Mouse (Mus musculus) ES-CJ7 (cell line): Measurements from ENCODE around the gene Aes.

Experiments used
- DNase-seq: peaks from one replicate; pipeline ENCODE4 v3.0.0; 2011; ENCODE audit warnings: low read depth, low spot score

Gene Aes

DNA sequence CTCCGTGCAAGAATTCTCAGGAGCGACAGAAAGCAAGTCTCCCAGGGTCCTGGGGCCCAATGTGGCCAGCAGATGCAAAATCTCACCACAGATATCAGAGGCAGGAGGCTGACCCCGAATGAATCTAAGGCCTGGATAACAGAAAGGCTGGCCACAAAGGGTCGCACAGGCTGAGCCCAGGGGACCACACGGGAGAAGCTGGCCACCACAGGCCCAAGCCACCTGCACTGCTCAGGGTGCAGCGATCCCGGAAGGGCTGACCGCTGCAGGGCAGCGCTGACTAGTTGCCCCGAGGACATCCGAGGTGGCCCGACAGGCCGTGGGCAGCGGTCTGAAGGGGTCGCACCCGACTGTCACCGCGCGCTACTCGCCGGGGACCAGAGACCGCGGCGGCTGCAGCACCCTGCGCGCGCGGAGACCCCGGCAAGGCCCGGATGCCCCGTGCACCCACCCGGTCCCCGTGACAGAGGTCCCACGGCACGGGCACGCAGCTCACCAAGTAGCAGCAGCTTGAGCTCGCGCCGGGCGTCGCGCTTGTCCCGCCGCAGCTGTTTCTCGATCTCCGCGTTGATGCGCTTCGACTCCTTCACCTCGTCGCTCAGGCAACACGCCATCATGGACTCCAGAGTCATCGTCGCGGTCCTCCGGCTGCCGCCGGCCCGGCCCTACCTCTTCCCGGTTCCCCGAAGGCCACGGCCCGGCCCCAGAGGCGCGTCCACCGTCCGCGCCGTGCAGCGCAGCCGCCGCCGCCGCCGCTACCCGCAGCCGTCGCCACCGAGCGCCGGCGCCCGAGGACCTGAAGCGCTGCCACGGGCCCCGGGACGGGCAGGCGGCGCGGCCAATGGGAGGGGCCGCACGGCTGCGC, 14.8 kb upstream of the Aes start:
- DNase-seq: no peak

DNA sequence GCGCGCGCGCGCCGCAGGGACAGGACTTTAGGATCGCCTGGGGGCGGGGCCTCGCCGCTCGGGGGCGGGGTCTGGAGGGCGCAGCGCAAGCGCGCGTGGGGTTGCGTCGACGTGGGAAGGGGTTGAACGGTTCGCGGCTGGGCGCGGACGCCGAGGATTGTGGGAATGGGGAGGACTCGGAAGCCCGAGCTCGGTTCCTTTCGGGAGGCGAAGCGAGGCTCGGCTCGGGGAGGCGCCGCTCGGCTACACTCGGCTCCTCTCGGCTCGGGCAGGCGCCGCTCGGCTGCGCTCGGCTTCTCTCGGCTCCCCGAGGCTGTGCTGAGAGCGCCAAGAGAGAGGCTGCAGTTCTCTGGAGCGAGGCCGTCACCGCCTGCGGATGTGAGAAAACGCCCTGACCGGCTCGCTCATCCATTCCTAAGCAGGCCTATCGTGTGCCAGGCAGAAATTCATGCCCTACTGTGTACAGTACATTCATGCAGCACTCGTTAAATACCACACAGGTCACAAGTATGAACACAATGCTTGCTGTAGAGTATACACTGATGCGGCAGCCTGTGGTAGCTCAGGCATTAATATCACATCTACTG, 14.0 kb upstream of the Aes start, which contains the start of gene Gna11:
TSS of gene Gna11 (minus strand) at position 30 of the 587 bp plus-strand sequence.
- DNase-seq: peak; percentile 96

GRCm38 (mm10) chr10:81546332-81546731, 13.0 kb upstream of the Aes start:
- DNase-seq: no peak

DNA sequence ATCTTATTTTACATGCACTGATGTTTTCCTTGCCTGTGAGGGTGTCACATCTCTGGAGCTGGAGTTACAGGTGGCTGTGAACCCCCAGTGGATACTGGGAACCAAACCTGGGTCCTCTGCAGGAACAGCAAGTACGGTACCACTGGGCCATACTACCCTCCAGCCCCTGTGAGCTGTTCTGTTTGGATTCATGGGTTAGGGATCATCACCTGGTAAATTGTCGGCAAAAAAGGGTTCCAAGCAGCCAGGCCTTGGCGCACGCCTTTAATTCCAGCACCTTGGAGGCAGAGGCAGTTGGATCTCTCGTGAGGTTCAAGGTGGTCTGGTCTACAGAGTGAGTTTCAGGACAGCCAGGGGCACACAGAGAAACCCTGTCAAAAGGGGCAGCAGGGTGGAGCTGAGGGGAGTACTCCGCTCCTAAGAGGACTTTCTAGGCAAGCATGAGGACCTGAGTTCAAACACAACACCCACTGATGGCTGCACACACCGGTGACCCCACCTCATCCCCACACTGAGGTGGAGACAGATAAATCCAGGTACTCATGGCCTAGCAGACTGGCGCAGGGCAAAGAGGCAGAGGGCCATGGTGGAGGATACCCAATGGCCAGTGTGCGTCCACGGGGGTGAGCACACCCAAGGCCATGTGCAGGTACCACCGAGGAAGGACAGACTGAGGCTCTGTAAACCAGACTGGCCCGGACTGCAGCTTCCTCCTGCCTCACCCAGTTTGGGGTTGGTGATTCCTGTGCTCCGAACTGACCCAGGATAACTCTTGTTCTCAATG, 12.3 kb upstream of the Aes start:
- DNase-seq: no peak

DNA sequence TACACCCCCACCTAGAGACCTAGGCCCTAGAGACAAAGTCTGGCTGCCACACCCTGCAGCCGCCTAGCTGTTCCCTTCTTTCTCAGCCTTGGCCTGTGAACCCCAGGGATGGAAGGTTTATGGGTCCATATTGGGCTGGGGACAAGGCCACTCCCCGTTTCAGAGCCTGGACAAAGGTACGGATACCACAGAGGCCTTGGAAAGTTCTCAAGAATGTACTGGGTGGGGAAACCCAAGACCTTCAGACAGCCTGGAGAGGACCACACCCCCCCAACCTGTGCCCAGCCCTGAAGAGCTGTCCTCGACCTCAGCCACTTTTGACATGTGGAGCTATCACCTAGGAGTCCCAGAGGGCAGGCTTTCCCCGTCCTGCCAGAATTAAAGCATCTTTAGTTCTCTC, 10.3 kb upstream of the Aes start:
- DNase-seq: no peak

GRCm38 (mm10) chr10:81550257-81550656, 9.0 kb upstream of the Aes start:
- peak; percentile 84 for DNase-seq

- peak; percentile 89 for DNase-seq
Measured at GRCm38 (mm10) chr10:81551597-81552102, 7.6 kb upstream of the Aes start.

GRCm38 (mm10) chr10:81553232-81553631, 6.1 kb upstream of the Aes start:
- DNase-seq: peak; percentile 91

GRCm38 (mm10) chr10:81553807-81554755, 5.2 kb upstream of the Aes start:
- peak; percentile 70 for DNase-seq

- peak; percentile 68 for DNase-seq
Measured at GRCm38 (mm10) chr10:81556282-81556681, 3.0 kb upstream of the Aes start.

DNA sequence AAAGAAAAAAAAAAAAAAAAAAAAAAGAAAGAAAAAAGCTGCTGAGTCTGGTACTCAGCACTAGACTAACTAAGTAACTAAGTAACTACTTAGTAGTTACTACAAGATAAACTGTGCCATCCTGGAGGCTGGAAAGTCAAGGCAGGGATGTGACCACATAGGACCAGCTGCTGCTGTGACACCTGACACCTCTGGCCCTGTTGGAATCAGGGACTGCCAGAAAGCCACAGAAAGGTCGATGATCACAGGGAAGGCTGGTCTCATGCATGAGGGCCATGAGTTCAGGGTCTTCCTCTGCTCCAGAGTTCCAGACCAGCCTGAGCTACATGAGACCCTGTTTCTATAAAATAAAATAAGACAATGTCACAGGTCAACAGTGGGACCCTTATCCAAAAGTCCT, 1.8 kb upstream of the Aes start:
- no peak for DNase-seq

DNA sequence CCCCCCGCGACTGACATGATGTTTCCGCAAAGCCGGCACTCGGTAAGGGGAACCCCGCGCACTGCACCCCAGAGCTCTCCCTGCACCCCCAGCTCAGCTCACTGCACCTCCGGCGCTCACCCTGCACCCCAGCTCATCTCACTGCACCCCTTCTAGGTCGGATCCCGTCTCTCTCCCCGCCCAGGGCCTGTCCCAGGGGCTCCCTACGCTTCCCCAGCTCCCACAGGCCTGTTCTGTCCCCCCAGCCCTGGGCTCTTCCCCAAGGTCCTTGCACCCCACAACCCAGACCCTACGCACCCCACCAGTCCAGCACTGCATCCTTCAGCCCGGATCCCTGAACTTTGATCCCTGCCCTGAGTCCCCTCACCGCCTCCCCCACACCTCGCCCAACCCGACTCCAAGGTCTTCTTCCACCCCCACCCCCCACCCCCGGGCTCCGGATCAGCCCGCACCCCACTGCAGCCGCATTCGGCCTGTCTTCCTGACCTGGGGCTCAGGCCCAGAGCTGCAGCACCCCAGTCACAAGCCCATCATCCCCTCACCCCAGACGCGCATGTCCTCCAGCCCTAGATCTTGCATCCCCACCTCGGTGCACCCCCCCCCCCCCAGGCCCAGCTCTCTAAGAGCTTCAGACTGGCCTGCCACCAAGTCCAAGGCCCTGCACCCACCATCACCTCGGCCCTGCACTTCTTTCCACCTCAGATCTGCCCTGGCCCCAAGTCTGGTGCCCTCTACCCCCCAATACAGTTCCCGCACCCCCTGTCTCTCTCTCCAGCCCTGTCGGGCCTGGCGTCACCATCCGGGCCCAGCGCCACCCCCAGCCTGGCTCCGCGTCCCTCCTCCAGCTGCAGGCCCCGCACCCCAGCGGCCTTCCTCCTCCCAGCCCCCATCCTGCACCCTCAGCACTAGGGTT, 595 bp downstream of the Aes start:
- DNase-seq: no peak

DNA sequence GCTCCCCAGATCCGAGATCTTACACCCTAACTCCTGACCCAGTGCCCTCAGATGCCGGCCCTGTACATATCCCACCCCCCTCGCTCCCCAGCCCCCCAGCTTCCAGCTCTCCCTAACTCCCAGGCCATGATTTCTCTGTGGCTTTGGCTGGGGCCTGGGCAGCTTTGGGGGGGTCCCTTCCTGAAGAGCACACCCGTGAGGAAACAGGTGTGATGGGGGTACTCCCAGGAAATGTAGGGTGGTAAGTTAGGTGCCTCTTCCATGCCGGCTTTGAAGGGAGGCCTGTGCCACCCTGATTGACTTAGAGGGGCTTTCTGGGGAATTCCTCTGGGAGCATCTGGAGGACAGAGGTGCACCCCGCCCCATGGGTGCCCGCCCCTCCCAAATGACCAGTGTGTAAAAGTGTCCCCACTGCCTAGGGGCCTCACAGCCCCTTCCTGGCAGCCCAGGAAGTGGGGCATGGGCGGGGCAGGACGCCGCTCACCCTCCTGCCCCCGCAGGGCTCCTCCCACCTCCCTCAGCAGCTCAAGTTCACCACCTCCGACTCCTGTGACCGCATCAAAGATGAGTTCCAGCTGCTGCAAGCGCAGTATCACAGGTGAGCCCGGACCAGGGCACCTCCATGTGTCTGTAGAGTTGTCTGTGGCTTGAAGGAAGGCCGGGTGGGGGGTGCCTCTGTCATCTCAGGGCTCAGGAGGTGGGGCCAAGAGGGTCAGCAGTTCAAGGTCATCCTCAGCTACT, 1.6 kb downstream of the Aes start:
- DNase-seq: peak; percentile 76

GRCm38 (mm10) chr10:81562411-81562810, 3.1 kb downstream of the Aes start:
- DNase-seq: no peak

DNA sequence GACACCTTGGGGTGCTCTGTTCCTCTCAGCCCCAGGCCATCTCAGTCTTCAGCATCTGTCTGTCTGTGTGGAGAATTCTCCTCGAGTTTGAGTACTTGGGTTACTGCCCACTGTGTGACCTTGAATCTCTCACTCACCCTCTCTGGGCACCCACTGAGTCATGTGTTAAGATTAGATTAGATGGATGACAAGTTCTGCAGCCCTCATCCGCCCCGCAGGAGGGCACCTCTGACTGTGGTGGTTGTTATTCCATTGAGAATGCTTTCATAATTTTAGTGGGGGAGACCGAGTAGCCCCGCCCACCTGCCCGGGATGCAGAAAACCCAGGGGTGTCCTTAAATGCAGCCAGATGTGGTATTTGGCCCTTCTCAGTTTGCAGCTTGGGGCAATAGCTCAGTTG, 4.2 kb downstream of the Aes start:
- DNase-seq: no peak

DNA sequence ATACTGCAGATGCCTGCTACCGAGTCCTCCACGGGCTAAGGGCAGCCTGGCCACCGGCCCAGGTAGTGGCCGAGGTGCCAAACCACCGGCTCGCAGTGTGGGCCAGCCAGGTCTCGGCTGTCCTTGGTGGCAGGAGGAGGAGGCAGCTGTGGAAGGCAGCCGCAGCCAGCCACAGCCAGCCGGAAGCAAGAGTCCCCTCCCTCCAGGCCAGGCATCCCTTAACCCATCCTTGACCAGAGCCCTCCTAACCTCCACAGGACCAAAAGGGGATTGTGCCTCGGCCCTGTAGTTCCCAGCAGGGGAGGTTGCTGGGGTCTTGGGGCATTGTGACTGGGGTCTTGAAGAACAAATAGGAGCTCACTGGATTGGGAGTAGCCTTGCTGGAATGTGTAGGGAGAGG, 4.9 kb downstream of the Aes start:
- peak; percentile 75 for DNase-seq

DNA sequence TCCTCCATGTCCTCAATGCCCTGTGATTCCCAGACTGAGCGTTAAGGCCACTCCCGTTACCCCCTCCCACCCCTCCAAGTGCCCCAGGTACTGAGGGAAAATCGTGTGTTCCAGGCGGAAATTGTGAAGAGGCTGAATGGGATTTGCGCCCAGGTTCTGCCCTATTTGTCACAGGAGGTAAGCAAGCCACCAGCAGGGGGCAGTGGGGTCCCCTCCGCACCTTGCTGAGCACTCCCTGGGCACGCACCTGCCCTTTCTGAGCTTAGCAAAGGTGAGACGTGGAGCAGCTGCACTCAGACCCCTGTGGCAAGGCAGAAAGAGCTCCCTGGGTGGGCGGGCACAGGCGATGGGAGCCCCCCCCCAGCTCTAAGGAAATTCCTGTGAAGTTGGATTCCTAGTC, 5.4 kb downstream of the Aes start:
- peak; percentile 92 for DNase-seq

DNA sequence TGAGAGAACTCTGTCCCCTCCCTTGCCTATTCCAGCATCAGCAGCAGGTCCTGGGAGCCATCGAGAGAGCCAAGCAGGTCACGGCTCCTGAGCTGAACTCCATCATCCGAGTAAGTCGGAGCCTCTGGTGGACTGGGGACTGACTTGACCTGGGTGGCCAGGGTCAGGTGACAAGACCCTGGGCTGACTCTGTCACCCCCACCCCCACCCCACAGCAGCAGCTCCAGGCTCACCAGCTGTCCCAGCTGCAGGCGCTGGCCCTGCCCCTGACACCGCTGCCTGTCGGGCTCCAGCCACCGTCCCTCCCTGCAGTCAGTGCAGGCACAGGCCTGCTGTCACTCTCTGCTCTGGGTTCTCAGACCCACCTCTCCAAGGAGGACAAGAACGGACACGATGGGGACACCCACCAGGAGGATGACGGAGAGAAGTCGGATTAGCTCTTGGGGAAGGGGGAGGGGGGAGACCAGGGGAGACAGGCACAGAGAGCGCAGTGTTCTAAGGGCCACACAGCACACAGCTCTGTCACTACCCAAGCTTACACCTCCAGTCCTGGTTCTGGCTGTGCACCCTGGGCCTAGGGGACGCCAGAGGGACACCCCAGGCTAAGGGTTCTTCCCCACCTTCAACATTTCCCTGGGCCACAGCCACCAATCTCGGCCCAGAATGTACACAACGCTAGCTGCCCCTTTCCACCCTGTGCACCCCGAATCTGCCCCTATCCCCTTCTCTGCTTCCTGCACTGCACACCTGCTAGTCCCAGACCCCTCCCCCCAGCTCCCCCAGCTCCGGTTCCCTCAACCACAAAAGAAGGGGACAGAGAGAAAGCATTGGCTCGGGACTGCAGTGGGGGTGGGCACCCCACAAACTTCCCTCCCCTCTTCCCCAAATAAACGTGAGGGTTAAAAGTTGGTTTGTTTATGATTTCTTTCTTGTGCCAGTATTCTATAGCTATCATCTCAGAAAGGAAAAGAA, 6.3 kb downstream of the Aes start:
- DNase-seq: no peak
